Mouse (Mus musculus): ENCODE measurements around the gene Ciapin1.

- TF ChIP-seq GATA1 (IDR thresholded peaks at IDR 0.05; ENCODE audit: low read length) = no peak
- no peak for TF ChIP-seq TAL1 (IDR thresholded peaks at IDR 0.05; ENCODE audit: low read length)
These were observed 31.8 kb upstream of the Ciapin1 start for GRCm38 (mm10) chr8:94870003-94870402.

All from erythroblast, embryonic 14.5 days (primary cell).